Mouse (Mus musculus): ENCODE data around the gene Serpinb6a. TPM values are rescaled to one million over a fixed set of nuclear protein-coding genes. Genes with fewer than 3 reads are reported as not detected.

Serpinb6a gene
- total and polyA plus RNA-seq, 3 experiments, result 4.4 to 22.5 (median 5.8) TPM

- Histone ChIP-seq H3K9me3 (replicated peaks; ENCODE audit: low read length) (no peaks in the 10 kb centered on the region), H3K27me3 (replicated peaks) (no peaks in the 10 kb centered on the region), H3K4me1 (ENCODE audit: control insufficient read depth in 1 of 2, insufficient read depth in 2 of 2) (peaks cover 2 to 6% of the 10 kb centered on the region in 2 experiments; a peak in 1 of 4 replicates), H3K79me2 (replicated peaks; ENCODE audit: control insufficient read depth, extremely low read depth, insufficient read depth, poor library complexity, severe bottlenecking) (no peaks in the 10 kb centered on the region), H3K4me3 (replicated peaks in 1 of 3; ENCODE audit: low read depth in 2 of 3, low read length in 2 of 3, poor library complexity in 1 of 3) (no peak overlapping the region), H3K27ac (ENCODE audit: insufficient read depth, low read depth) (no peak overlapping the region), H3K36me3 (replicated peaks in 1 of 2; ENCODE audit: control insufficient read depth in 1 of 2, insufficient read depth in 1 of 2, low read length in 1 of 2) (peaks cover 0 to 5% of the 10 kb centered on the region in 2 experiments), H3K9ac (ENCODE audit: insufficient read depth, low read depth) (no peak overlapping the region), H3K4me2 (ENCODE audit: insufficient read depth, low read depth, poor library complexity, severe bottlenecking) (no peak overlapping the region)
- dilution Hi-C loops (cut with MboI; ENCODE audit: extremely low pct_ligation_motif_present, extremely low pct_unique_long_range_greater_than_20kb, low sequenced_read_pairs) (no loop called here), in situ Hi-C loops (cut with MboI; ENCODE audit: low pct_ligation_motif_present, low pct_unique_long_range_greater_than_20kb, low sequenced_read_pairs) (no loop called here)
- TF ChIP-seq PAX5 (IDR thresholded peaks at IDR 0.05; ENCODE audit: low read length) (no peak), KAT2A (IDR thresholded peaks at IDR 0.05; ENCODE audit: insufficient replicate concordance, low read length) (no peak), SIN3A (IDR thresholded peaks at IDR 0.05; ENCODE audit: low read length) (no peak), RCOR1 (conservative IDR thresholded peaks at IDR 0.05; ENCODE audit: low read depth, low read length) (no peak), MXI1 (IDR thresholded peaks at IDR 0.05; ENCODE audit: low read depth, low read length) (no peak)
- DNase-seq (ENCODE audit: extremely low read depth), result no peak
Observed at GRCm38 (mm10) chr13:33966025-33966412, 36.6 kb downstream of the Serpinb6a start.

GRCm38 (mm10) chr13:33965056-33966024 is 37.3 kb downstream of the Serpinb6a start:
- H3K36me3 ChIP-seq (replicated peaks in 1 of 2; ENCODE audit: control insufficient read depth in 1 of 2, insufficient read depth in 1 of 2, low read length in 1 of 2), result peaks cover 0 to 3% of the 10 kb centered on the region in 2 experiments
- H3K79me2 ChIP-seq (replicated peaks; ENCODE audit: control insufficient read depth, extremely low read depth, insufficient read depth, poor library complexity, severe bottlenecking), result no peaks in the 10 kb centered on the region
- H3K4me2 ChIP-seq (ENCODE audit: insufficient read depth, low read depth, poor library complexity, severe bottlenecking), result peak overlapping the region; percentile 61
- peak overlapping the region; percentile 70; the same call in 1 of the 2 replicates for H3K27ac ChIP-seq (ENCODE audit: insufficient read depth, low read depth)
- H3K9me3 ChIP-seq (replicated peaks; ENCODE audit: low read length), result no peaks in the 10 kb centered on the region
- in situ Hi-C loops (cut with MboI; ENCODE audit: low pct_ligation_motif_present, low pct_unique_long_range_greater_than_20kb, low sequenced_read_pairs) (no loop called here), dilution Hi-C loops (cut with MboI; ENCODE audit: extremely low pct_ligation_motif_present, extremely low pct_unique_long_range_greater_than_20kb, low sequenced_read_pairs) (no loop called here)
- peaks cover 2 to 6% of the 10 kb centered on the region in 2 experiments; a peak in 1 of 4 replicates for H3K4me1 ChIP-seq (ENCODE audit: control insufficient read depth in 1 of 2, insufficient read depth in 2 of 2)
- H3K27me3 ChIP-seq (replicated peaks), result no peaks in the 10 kb centered on the region
- peak overlapping the region; percentile 56 to 75 (median 66) for H3K4me3 ChIP-seq (replicated peaks in 1 of 3; ENCODE audit: low read depth in 2 of 3, low read length in 2 of 3, poor library complexity in 1 of 3)
- DNase-seq (ENCODE audit: extremely low read depth), result no peak
- peak overlapping the region; percentile 61 for H3K9ac ChIP-seq (ENCODE audit: insufficient read depth, low read depth)
- TF ChIP-seq IRF4 (IDR thresholded peaks at IDR 0.05; ENCODE audit: low read depth, low read length) (peak; percentile 33), CHD1 (IDR thresholded peaks at IDR 0.05; ENCODE audit: low read depth, low read length) (peak; percentile 46; the same call in 1 of the 2 replicates), KAT2A (IDR thresholded peaks at IDR 0.05; ENCODE audit: insufficient replicate concordance, low read length) (no peak)

GRCm38 (mm10) chr13:33964206-33965046 is 38.2 kb downstream of the Serpinb6a start, which contains the start of gene Nqo2:
Gene Nqo2 (plus strand): TSS chr13:33964687.
- H3K9ac ChIP-seq (ENCODE audit: insufficient read depth, low read depth), result peak within 1 kb of the TSS; percentile 61
- in situ Hi-C loops (cut with MboI; ENCODE audit: low pct_ligation_motif_present, low pct_unique_long_range_greater_than_20kb, low sequenced_read_pairs), result loop anchor here (5.0 kb wide), 1 partner anchor 38 kb away; the partner anchor contains the start of genes Ripk1 and Serpinb6a
- H3K4me2 ChIP-seq (ENCODE audit: insufficient read depth, low read depth, poor library complexity, severe bottlenecking), result peak within 1 kb of the TSS; percentile 61
- dilution Hi-C loops (cut with MboI; ENCODE audit: extremely low pct_ligation_motif_present, extremely low pct_unique_long_range_greater_than_20kb, low sequenced_read_pairs), result no loop called here
- peak within 1 kb of the TSS; percentile 70; the same call in 1 of the 2 replicates for H3K27ac ChIP-seq (ENCODE audit: insufficient read depth, low read depth)
- H3K36me3 ChIP-seq (replicated peaks in 1 of 2; ENCODE audit: control insufficient read depth in 1 of 2, insufficient read depth in 1 of 2, low read length in 1 of 2), result peaks cover 0 to 3% of the 10 kb centered on the region in 2 experiments
- H3K27me3 ChIP-seq (replicated peaks), result no peaks in the 10 kb centered on the region
- no peaks in the 10 kb centered on the region for H3K79me2 ChIP-seq (replicated peaks; ENCODE audit: control insufficient read depth, extremely low read depth, insufficient read depth, poor library complexity, severe bottlenecking)
- peak within 1 kb of the TSS; percentile 56 to 75 (median 66) for H3K4me3 ChIP-seq (replicated peaks in 1 of 3; ENCODE audit: low read depth in 2 of 3, low read length in 2 of 3, poor library complexity in 1 of 3)
- peaks cover 2 to 6% of the 10 kb centered on the region in 2 experiments; a peak in 1 of 4 replicates for H3K4me1 ChIP-seq (ENCODE audit: control insufficient read depth in 1 of 2, insufficient read depth in 2 of 2)
- H3K9me3 ChIP-seq (replicated peaks; ENCODE audit: low read length), result no peaks in the 10 kb centered on the region
- DNase-seq (ENCODE audit: extremely low read depth), result peak; percentile 82
- TF ChIP-seq MAFK (IDR thresholded peaks at IDR 0.05; ENCODE audit: insufficient replicate concordance, low read length) (no peak), RCOR1 (conservative IDR thresholded peaks at IDR 0.05; ENCODE audit: low read depth, low read length) (no peak; the same call in 1 of the 2 replicates), SMC3 (IDR thresholded peaks at IDR 0.05; ENCODE audit: low read depth, low read length) (peak; percentile 9; the same call in 1 of the 2 replicates), ZNF384 (IDR thresholded peaks at IDR 0.05; ENCODE audit: low read depth, low read length) (peak; percentile 81), RAD21 (IDR thresholded peaks at IDR 0.05; ENCODE audit: low read depth, low read length) (no peak; the same call in 1 of the 2 replicates), ZKSCAN1 (IDR thresholded peaks at IDR 0.05; ENCODE audit: borderline replicate concordance, low read depth, low read length) (no peak), NRF1 (IDR thresholded peaks at IDR 0.05; ENCODE audit: low read depth, low read length) (peak; percentile 77), ZMIZ1 (IDR thresholded peaks at IDR 0.05; ENCODE audit: low read depth, low read length) (no peak), USF1 (IDR thresholded peaks at IDR 0.05; ENCODE audit: low read depth, low read length) (no peak), JUND (conservative IDR thresholded peaks at IDR 0.05; ENCODE audit: low read depth, low read length) (no peak), MXI1 (IDR thresholded peaks at IDR 0.05; ENCODE audit: low read depth, low read length) (0 out of 2 replicates have a peak, but pooled peaks have one; percentile 53), TCF12 (IDR thresholded peaks at IDR 0.05; ENCODE audit: low read depth, low read length) (0 out of 2 replicates have a peak, but pooled peaks have one; percentile 29), USF2 (conservative IDR thresholded peaks at IDR 0.05; ENCODE audit: low read depth, low read length) (no peak), POLR2AphosphoS2 (IDR thresholded peaks at IDR 0.05; ENCODE audit: low read depth, low read length) (peak; percentile 38; the same call in 1 of the 2 replicates)
